14 mouse cellular contexts compared by ENCODE assay signal in genomic region chr2:91042651-91043398, GRCm38 (mm10). TPM values are rescaled to one million over a fixed set of nuclear protein-coding genes. Genes with fewer than 3 reads are reported as not detected.
DNase-seq lines count a peak whose midpoint lies in the region; ATAC-seq and TF ChIP-seq lines count a peak whose summit lies in the region.
"Had no signal": no experiment of that assay in that cellular context is flagged by ENCODE, and none has a peak within 500 bp of the region (broad histone marks: within the 10 kb centered on the region; RNA-seq: fewer than 3 reads in every experiment).

No protein-coding gene starts in this region.

- no peaks in the 10 kb centered on the region for H3K4me1 ChIP-seq in forebrain, embryonic 14.5 days (ENCODE audit: control insufficient read depth, insufficient read depth, low read length)
- H3K4me1 ChIP-seq in forebrain, embryonic 13.5 days = no peaks in the 10 kb centered on the region
- H3K4me1 ChIP-seq in liver, postnatal 0 days (ENCODE audit: insufficient read depth) = peaks cover 3% of the 10 kb centered on the region; the same call in 1 of the 2 replicates

- 67% methylated on average over 21 of the region's 21 CpGs for WGBS in forebrain, embryonic 14.5 days
- 71% methylated on average over 21 of the region's 21 CpGs for WGBS in forebrain, embryonic 13.5 days
- WGBS in liver, postnatal 0 days (ENCODE audit: insufficient replicate concordance) = 45% methylated on average over 21 of the region's 21 CpGs

- H3K9ac ChIP-seq in forebrain, embryonic 14.5 days (ENCODE audit: low read length) = peak overlapping the region; percentile 21; the same call in 1 of the 2 replicates
- H3K9ac ChIP-seq in forebrain, embryonic 13.5 days = no peak overlapping the region
- no peak overlapping the region for H3K9ac ChIP-seq in liver, postnatal 0 days (replicated peaks)

- H3K27ac ChIP-seq in forebrain, embryonic 14.5 days (ENCODE audit: low read depth, low read length) = no peak overlapping the region
- H3K27ac ChIP-seq in forebrain, embryonic 13.5 days = no peak overlapping the region
- no peak overlapping the region for H3K27ac ChIP-seq in liver, postnatal 0 days (ENCODE audit: low read depth)
- H3K27ac ChIP-seq: embryonic facial prominence, embryonic 10.5 days had no signal

- H3K9me3 ChIP-seq in forebrain, embryonic 14.5 days (replicated peaks; ENCODE audit: control insufficient read depth, low read length) = no peaks in the 10 kb centered on the region
- no peaks in the 10 kb centered on the region for H3K9me3 ChIP-seq in forebrain, embryonic 13.5 days (replicated peaks)
- no peaks in the 10 kb centered on the region for H3K9me3 ChIP-seq in liver, postnatal 0 days (ENCODE audit: low read length)
- H3K9me3 ChIP-seq: embryonic facial prominence, embryonic 10.5 days had no signal

- no peak overlapping the region for H3K4me2 ChIP-seq in forebrain, embryonic 14.5 days (ENCODE audit: low read length)
- H3K4me2 ChIP-seq in forebrain, embryonic 13.5 days = no peak overlapping the region
- H3K4me2 ChIP-seq in liver, postnatal 0 days (ENCODE audit: low read depth, low read length) = peak overlapping the region; percentile 36

- TF ChIP-seq CTCF in liver, postnatal 0 days (IDR thresholded peaks at IDR 0.05; ENCODE audit: low read depth) = no peak

- no peak for ATAC-seq in forebrain, embryonic 14.5 days
- ATAC-seq in forebrain, embryonic 13.5 days = no peak
- peak; percentile 76 for ATAC-seq in liver, postnatal 0 days

- no peak overlapping the region for H3K4me3 ChIP-seq in forebrain, embryonic 14.5 days (ENCODE audit: low read depth, low read length)
- H3K4me3 ChIP-seq in forebrain, embryonic 13.5 days = no peak overlapping the region
- no peak overlapping the region for H3K4me3 ChIP-seq in liver, postnatal 0 days (ENCODE audit: low read depth, low read length)
- H3K4me3 ChIP-seq: embryonic facial prominence, embryonic 10.5 days had no signal

- no peak for TF ChIP-seq EP300 in liver, postnatal 0 days (IDR thresholded peaks at IDR 0.05; ENCODE audit: low read depth)

- no peaks in the 10 kb centered on the region for H3K27me3 ChIP-seq in forebrain, embryonic 14.5 days (replicated peaks; ENCODE audit: control insufficient read depth, insufficient read depth, low read length)
- H3K27me3 ChIP-seq in forebrain, embryonic 13.5 days = no peaks in the 10 kb centered on the region
- no peaks in the 10 kb centered on the region for H3K27me3 ChIP-seq in liver, postnatal 0 days (ENCODE audit: insufficient read depth, low read length)

- DNase-seq in forebrain, embryonic 14.5 days (ENCODE audit: low spot score) = no peak
- peak; percentile 13 to 27 for DNase-seq in spleen, postnatal 36 days (ENCODE audit: low spot score in 2 of 2)
- no peak for DNase-seq in spleen, adult 12 weeks (ENCODE audit: low spot score)
- DNase-seq in liver, postnatal 0 days = peak; percentile 37
- DNase-seq in thymus, postnatal 4 days = peak; percentile 53
- no peak for DNase-seq in cerebellum, adult 11 months
- DNase-seq in kidney, postnatal 36 days = no peak
- DNase-seq: B cell, adult 2 months; gastrocnemius, postnatal 25 days; kidney, adult 2 months; lung, adult 2 months; right cerebral cortex, postnatal 4 days had no signal

- no peaks in the 10 kb centered on the region for H3K36me3 ChIP-seq in forebrain, embryonic 14.5 days (ENCODE audit: control insufficient read depth, insufficient read depth, low read length)
- H3K36me3 ChIP-seq in forebrain, embryonic 13.5 days (ENCODE audit: poor library complexity, severe bottlenecking) = no peaks in the 10 kb centered on the region
- H3K36me3 ChIP-seq in liver, postnatal 0 days (replicated peaks; ENCODE audit: insufficient read depth, low read length) = no peaks in the 10 kb centered on the region
- H3K36me3 ChIP-seq: embryonic facial prominence, embryonic 10.5 days had no signal

RNA-seq across cellular contexts. Expression of gene Rapsn, which starts 7.4 kb away (rescaled TPM):
- polyA plus RNA-seq in forebrain, embryonic 14.5 days (2014; fragmentation: Nextera tagmentation; extraction: Ambion mirVana) = 0.95 and 1.2 TPM in 2 replicates
- 0.72 and 1.8 TPM in 2 replicates for polyA plus RNA-seq in forebrain, embryonic 13.5 days (2015; fragmentation: Nextera tagmentation; extraction: Ambion mirVana)
- polyA plus RNA-seq in liver, postnatal 0 days (2015; fragmentation: Nextera tagmentation; extraction: Ambion mirVana) = 1.6 and 1.8 TPM in 2 replicates

RNA-seq across cellular contexts. Expression of gene Psmc3, which starts 11.0 kb away (rescaled TPM):
- polyA plus RNA-seq in forebrain, embryonic 14.5 days (2014; fragmentation: Nextera tagmentation; extraction: Ambion mirVana) = 298 and 304 TPM in 2 replicates
- 276 and 277 TPM in 2 replicates for polyA plus RNA-seq in forebrain, embryonic 13.5 days (2015; fragmentation: Nextera tagmentation; extraction: Ambion mirVana)
- 109 and 112 TPM in 2 replicates for polyA plus RNA-seq in liver, postnatal 0 days (2015; fragmentation: Nextera tagmentation; extraction: Ambion mirVana)

RNA-seq across cellular contexts. Expression of gene Slc39a13, which starts 27.4 kb away (rescaled TPM):
- polyA plus RNA-seq in forebrain, embryonic 14.5 days (2014; fragmentation: Nextera tagmentation; extraction: Ambion mirVana) = 16.1 and 18.0 TPM in 2 replicates
- 19.7 and 21.0 TPM in 2 replicates for polyA plus RNA-seq in forebrain, embryonic 13.5 days (2015; fragmentation: Nextera tagmentation; extraction: Ambion mirVana)
- polyA plus RNA-seq in liver, postnatal 0 days (2015; fragmentation: Nextera tagmentation; extraction: Ambion mirVana) = 7.2 TPM in 2 replicates

RNA-seq across cellular contexts. Expression of gene Spi1, which starts 39.4 kb away (rescaled TPM):
- 2.4 and 2.9 TPM in 2 replicates for polyA plus RNA-seq in forebrain, embryonic 14.5 days (2014; fragmentation: Nextera tagmentation; extraction: Ambion mirVana)
- 2.5 and 2.8 TPM in 2 replicates for polyA plus RNA-seq in forebrain, embryonic 13.5 days (2015; fragmentation: Nextera tagmentation; extraction: Ambion mirVana)
- polyA plus RNA-seq in liver, postnatal 0 days (2015; fragmentation: Nextera tagmentation; extraction: Ambion mirVana) = 31.7 and 35.5 TPM in 2 replicates

Comparison
In these comparisons a context has a peak if more than half of its experiments do, and no peak if none do; other contexts are left out.
1. DNase-seq: peak in spleen, postnatal 36 days (2 of 2), liver, postnatal 0 days (single experiment) and thymus, postnatal 4 days (single experiment); none in forebrain, embryonic 14.5 days (single experiment), spleen, adult 12 weeks (single experiment), cerebellum, adult 11 months (single experiment) and kidney, postnatal 36 days (0 of 2).